Mouse (Mus musculus) cerebellum, adult 18-20 months (tissue): ENCODE measurements around the gene B4galt5.

Experiments
- DNase-seq, 2 experiments: peaks; one replicate each; pipeline ENCODE4 v3.0.0; 2021

The B4galt5 gene

GRCm38 (mm10) chr2:167302641-167303040 lies 46.3 kb downstream of the B4galt5 start:
- DNase-seq = peak; percentile 1 to 3

DNA sequence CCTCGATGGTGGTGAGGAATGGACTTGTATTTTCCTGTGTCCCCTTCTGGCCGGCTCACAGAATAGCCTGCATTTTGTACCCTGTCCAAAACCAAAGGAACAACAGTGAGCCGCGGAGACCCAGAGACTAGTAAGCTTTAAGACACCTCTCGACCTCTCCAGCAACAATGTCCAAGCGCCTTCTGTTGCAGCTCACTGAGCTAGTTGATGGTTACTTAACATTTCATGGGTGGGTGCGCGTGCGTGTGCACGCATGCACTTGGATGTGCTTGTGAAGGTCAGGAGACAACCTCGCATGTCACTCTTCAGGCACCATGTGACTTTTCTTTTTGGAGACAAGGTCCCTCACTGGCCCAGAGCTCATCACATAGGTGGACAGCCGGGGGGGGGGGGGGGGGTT lies 47.0 kb downstream of the B4galt5 start:
- DNase-seq = peak; percentile 1 to 5

- DNase-seq = peak in 1 of 2 experiments; percentile 1
Measured at GRCm38 (mm10) chr2:167301601-167302000, 47.4 kb downstream of the B4galt5 start.

- DNase-seq = peak; percentile 6 to 16
Measured at GRCm38 (mm10) chr2:167300943-167301497, 48.0 kb downstream of the B4galt5 start.

DNA sequence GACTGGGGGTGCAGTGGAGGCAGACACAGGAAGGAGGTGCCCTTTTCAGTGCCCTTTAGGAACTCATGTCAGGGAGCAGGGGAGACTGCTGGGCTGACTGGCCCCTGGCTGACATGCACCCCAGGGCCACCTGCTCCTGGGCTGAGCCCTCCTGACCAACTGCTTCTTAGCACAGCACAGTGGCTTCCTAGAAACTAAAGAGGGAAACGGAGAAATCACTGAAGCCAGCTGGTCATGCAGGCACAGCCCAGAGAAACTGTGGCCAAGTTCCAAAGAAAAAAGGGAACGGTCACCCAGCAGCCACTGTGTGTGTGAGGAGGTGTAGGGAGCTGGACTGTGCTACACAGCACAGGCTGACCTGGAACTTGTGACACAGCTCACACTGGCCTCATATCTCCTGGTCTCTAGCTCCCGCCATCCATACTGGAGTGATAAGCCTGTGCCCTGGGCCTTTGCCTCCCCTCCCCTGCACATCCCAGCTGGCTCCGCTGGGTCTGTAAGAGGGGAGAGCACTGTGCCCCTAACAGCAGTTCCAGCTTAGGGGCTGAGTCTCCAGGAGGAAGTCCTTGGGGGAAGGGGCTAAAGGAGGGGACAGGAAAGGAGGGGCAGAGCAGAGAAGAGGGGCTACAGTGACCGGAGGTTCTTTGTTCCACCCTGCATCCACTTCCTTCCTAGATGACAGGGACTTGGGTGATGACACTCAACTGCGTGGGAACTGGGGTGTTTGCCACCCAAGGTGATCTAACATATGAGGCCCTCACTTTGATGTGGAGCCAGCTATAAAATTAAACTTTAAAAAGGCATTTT lies 48.9 kb downstream of the B4galt5 start:
- peak; percentile 59 to 62 for DNase-seq

- peak; percentile 78 to 84 for DNase-seq
Measured at GRCm38 (mm10) chr2:167298729-167299705, 50.0 kb downstream of the B4galt5 start.

GRCm38 (mm10) chr2:167297985-167298384 lies 51.0 kb downstream of the B4galt5 start:
- DNase-seq = peak; percentile 4 to 8

- DNase-seq = peak; percentile 4 to 8
Measured at GRCm38 (mm10) chr2:167294926-167295325, 54.1 kb downstream of the B4galt5 start.

DNA sequence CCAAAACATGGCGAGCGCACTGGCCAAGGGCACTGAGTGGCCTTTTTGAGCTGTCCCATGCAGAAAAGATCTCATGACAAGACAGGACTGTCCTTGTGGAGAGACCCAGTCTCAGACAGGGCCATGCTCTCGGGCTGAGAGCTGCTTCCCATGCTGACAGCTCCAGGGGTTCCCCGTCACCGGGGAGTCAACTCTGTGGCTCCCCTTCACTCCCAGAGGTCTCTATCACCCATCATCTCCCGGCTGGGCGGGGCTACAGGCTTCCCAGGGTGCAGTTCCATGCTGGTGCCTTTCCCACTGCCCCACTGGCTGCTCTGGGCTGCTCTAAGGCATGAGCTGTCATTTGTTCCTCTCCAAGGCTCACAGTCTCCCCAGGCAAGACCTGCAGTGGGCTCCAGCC lies 54.8 kb downstream of the B4galt5 start:
- DNase-seq = peak; percentile 1 to 4

DNA sequence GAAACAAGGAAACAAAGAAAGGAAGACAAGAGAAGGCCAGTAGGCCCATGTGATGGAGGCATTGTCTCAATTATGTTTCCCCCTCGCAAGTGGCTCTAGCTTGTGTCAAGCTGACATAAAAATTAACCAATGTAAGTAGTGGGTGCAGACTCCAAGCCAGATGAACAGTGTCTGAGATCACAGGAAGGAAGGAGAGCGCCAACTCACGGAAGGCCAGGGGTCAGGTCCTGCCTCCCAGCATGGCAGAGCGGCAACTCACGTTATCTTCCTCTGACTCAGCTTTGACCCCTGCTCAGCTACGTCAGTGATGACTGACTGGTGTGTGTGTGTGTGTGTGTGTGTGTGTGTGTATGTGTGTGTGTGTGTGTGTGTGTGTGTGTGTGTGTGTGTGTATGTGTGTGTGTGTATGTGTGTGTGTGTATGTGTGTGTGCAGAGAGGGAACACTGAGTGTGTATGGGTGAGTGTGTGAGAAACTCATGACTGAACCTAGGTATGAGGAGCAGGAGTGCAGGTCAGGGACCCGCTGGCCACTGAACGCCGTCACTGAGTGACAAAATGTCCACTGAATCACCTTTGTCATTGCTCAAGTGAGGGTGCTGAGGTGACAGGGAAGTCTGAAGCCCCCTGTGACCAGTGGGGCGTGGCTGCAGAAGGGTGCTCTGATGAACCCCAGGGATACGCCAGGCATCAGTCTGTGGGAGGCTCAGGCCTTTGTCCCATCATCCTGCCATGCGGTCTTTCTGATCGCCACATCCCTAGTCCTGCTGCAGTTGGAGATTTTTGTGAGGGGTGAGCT lies 55.5 kb downstream of the B4galt5 start:
- peak in 1 of 2 experiments; percentile 3 for DNase-seq

DNA sequence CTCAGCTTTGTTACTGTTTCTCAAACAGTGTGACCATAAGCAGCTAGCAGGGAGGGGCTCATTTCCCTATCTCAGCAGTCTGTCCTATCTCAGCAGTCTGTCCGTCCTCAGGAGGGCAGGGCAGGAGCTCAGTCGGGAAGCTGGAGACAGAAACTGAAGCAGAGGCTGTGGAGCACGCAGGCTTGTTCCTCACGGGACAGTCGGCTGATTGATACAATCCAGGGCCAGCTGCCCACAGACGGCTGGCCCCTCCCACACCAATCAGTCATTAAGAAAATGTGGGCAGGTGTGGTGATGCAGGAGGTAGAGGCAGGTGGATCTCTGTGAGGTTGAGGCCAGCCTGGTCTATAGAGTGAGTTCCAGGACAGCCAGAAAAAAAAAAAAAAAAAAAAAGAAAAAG lies 56.1 kb downstream of the B4galt5 start:
- DNase-seq = peak; percentile 1 to 3

DNA sequence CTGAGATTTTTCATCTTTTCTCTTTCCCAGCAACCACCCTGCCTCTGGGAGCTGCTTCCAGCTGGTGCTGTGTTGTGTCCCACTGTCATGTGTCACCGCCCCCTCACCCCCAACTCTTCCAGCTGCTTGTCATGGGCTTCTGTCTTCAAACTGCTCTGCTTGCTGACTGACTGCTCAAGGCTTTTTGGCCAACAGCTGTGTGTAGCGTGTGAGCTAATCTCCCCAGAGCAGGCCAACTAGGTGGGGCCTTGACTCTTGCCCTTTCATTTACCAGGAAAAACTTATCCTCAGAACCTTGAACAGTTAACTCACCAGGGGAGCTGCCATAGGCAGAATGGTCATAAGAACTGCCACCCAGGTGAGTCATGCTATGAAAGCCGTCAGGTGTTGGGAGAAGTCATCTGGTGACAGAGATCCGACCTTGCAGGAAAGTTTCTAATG lies 56.8 kb downstream of the B4galt5 start:
- peak; percentile 1 to 2 for DNase-seq

DNA sequence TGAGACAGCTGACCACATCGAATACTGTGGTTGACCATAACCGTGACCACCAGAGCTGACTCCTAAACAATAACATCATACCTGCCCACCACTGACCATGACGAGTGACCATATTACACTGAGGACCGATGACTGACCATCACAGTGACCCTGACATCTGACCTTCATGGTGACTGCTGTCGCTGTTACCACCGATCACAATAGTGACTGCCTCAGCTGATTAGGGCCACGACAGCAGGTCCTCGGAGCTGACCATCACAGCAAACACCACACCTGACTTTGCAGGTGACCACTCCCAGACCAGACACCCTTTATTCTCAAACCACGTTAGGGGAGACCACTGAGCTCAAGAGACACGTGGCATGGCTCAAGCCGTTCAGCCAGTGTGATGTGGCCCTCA lies 57.3 kb downstream of the B4galt5 start:
- DNase-seq = peak in 1 of 2 experiments; percentile 1

- DNase-seq = no peak
Measured at GRCm38 (mm10) chr2:167281461-167281860, 67.5 kb downstream of the B4galt5 start.

GRCm38 (mm10) chr2:167280986-167281310 lies 68.0 kb downstream of the B4galt5 start:
- DNase-seq = no peak

GRCm38 (mm10) chr2:167280090-167280985 lies 68.6 kb downstream of the B4galt5 start:
- peak; percentile 77 to 90 for DNase-seq

DNA sequence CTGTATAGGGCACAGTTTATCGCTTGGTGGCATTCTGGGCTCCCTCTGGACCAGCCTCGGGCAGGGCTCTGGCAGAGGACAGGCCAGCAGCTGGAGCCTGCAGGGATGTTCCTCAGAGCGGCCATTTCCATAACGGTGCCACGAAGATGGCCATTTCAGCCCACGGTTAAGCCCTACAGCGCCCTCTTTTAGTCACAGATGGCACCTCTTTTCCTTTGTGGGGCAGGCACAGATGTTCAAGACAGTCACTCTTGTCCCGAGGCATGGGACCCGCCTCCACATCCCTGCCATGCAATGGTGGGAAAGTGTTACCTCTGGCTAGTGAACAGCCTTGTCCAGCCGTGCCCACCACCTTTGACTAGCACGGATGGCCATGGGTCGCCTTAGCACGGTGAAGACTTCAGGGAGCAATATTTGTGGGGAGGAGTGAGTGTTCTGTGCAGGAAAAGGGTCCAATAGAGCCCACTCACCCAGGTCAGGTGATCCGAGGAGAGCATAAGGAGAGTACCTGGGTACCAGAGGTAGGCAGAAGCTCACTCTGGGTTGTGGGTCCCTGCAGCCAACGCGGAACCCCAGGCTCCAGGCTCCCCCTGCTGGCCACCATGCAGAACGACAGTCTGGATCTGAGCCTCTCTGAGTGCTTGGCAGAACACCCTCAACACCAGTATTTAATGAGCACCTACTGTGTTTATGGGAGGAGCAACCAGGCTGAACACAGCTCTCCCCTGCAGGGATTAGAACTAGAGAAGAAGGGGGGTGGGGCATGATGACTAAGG lies 70.0 kb downstream of the B4galt5 start:
- peak; percentile 65 to 82 for DNase-seq

- no peak for DNase-seq
Measured at GRCm38 (mm10) chr2:167278011-167278410, 71.0 kb downstream of the B4galt5 start.

DNA sequence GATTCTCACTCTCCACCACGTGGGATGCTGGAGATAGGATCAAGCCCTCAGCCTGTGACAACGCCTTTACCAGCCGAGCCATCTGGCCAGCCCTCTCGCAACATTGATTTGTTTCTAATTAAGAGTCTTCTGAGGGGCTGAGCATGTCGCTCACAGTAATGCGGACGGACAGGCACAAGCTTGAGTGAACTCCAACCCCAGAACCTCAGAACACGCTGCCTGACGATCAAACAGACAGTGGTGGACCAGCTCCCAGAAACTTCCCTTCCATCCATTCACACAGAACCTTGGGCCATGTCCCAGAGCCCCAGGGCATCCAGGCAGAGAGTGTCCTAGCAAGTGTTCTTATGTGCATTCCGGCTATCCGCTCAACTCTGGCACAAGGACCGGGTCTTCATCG lies 72.0 kb downstream of the B4galt5 start:
- DNase-seq = no peak

GRCm38 (mm10) chr2:167275856-167276255 lies 73.1 kb downstream of the B4galt5 start:
- no peak for DNase-seq
